Mouse (Mus musculus) liver, embryonic 16.5 days (tissue): ENCODE data around the gene Ptbp1. TPM values are rescaled to one million over a fixed set of nuclear protein-coding genes. Genes with fewer than 3 reads are reported as not detected.

Experiments
- ATAC-seq: fragments of 200-750 bp; cut with Nextera tagmentation; 2 replicates; pipeline ENCODE4 v1.8.0; 2017; ENCODE audit warnings: low read depth, mild to moderate bottlenecking, moderate number of reproducible peaks, moderate library complexity
- H3K27ac ChIP-seq: fragments of 300-500 bp; sonication (generic); 2 replicates; pipeline ENCODE4 v1.5.1; 2014; ENCODE audit warnings: mild to moderate bottlenecking, low read length
- H3K27me3 ChIP-seq: fragments of 300-500 bp; sonication (generic); 2 replicates; pipeline ENCODE4 v1.6.1; 2014; ENCODE audit warnings: low read depth, low read length, mixed read lengths; ENCODE audit not compliant: control insufficient read depth, insufficient read depth
- H3K36me3 ChIP-seq: fragments of 300-500 bp; sonication (generic); 2 replicates; pipeline ENCODE4 v1.6.1; 2014; ENCODE audit warnings: mild to moderate bottlenecking; ENCODE audit not compliant: control insufficient read depth, insufficient read depth
- H3K4me1 ChIP-seq: fragments of 300-500 bp; sonication (generic); 2 replicates; pipeline ENCODE4 v1.6.1; 2014; ENCODE audit warnings: low read depth, low read length, mixed read lengths; ENCODE audit not compliant: control insufficient read depth
- H3K4me2 ChIP-seq: fragments of 300-500 bp; sonication (generic); 2 replicates; pipeline ENCODE4 v1.6.1; 2014; ENCODE audit warnings: low read depth, low read length, mixed read lengths
- H3K4me3 ChIP-seq: fragments of 300-500 bp; sonication (generic); 2 replicates; pipeline ENCODE4 v1.5.1; 2014; ENCODE audit warnings: low read depth, mild to moderate bottlenecking, low read length
- H3K9ac ChIP-seq: fragments of 300-500 bp; sonication (generic); 2 replicates; pipeline ENCODE4 v1.6.1; 2014; ENCODE audit warnings: low read depth, low read length
- H3K9me3 ChIP-seq: fragments of 300-500 bp; sonication (generic); replicated peaks from 2 replicates; pipeline ENCODE4 v1.6.1; 2016; ENCODE audit warnings: low read length; ENCODE audit not compliant: control insufficient read depth
- WGBS: fragments of 180-500 bp; shearing (Covaris S2); extraction: QIAGEN DNeasy Blood & Tissue Kit; methylation state at CpG from one replicate; pipeline ENCODE4 v1.1.7; 2014; ENCODE audit not compliant: insufficient replicate concordance; 5-methylcytosine and 5-hydroxymethylcytosine counted together
- polyA plus RNA-seq: library from polyadenylated mRNA; unstranded; fragments of >200 nt; fragmentation: Nextera tagmentation; extraction: Ambion mirVana; gene quantifications from 2 replicates; pipeline ENCODE4 v1.2.1, GENCODE M21; 2015

Ptbp1 gene
- polyA plus RNA-seq, 1 experiment from 2014 or later, result 124 TPM

- Histone ChIP-seq H3K27me3 (no peaks in the 10 kb centered on the region), H3K9me3 (no peaks in the 10 kb centered on the region), H3K36me3 (peaks cover 60% of the 10 kb centered on the region), H3K27ac (no peak overlapping the region), H3K4me3 (no peak overlapping the region), H3K4me1 (peaks cover 31% of the 10 kb centered on the region), H3K4me2 (no peak overlapping the region), H3K9ac (no peak overlapping the region)
- ATAC-seq, result no peak
- 91% methylated on average over 11 of the region's 11 CpGs for WGBS
Measured at GRCm38 (mm10) chr10:79859116-79859515, 4.9 kb downstream of the Ptbp1 start.

GRCm38 (mm10) chr10:79860079-79860911 is 6.1 kb downstream of the Ptbp1 start:
- Histone ChIP-seq H3K27me3 (no peaks in the 10 kb centered on the region), H3K4me2 (no peak overlapping the region), H3K27ac (no peak overlapping the region), H3K36me3 (peaks cover 60% of the 10 kb centered on the region), H3K9me3 (no peaks in the 10 kb centered on the region), H3K4me1 (peaks cover 31% of the 10 kb centered on the region), H3K4me3 (no peak overlapping the region), H3K9ac (no peak overlapping the region)
- WGBS, result 93% methylated on average over 26 of the region's 26 CpGs
- ATAC-seq, result no peak

GRCm38 (mm10) chr10:79861230-79862048 is 7.2 kb downstream of the Ptbp1 start:
- Histone ChIP-seq H3K9me3 (no peaks in the 10 kb centered on the region), H3K4me2 (no peak overlapping the region), H3K4me3 (no peak overlapping the region), H3K27ac (no peak overlapping the region), H3K27me3 (no peaks in the 10 kb centered on the region), H3K4me1 (peaks cover 24% of the 10 kb centered on the region), H3K36me3 (peaks cover 57% of the 10 kb centered on the region), H3K9ac (no peak overlapping the region)
- no peak for ATAC-seq
- 84% methylated on average over 25 of the region's 25 CpGs for WGBS

GRCm38 (mm10) chr10:79862049-79862788 is 8.0 kb downstream of the Ptbp1 start:
- Histone ChIP-seq H3K4me1 (peaks cover 16% of the 10 kb centered on the region), H3K9me3 (no peaks in the 10 kb centered on the region), H3K4me3 (no peak overlapping the region), H3K27ac (no peak overlapping the region), H3K9ac (no peak overlapping the region), H3K27me3 (no peaks in the 10 kb centered on the region), H3K36me3 (peaks cover 51% of the 10 kb centered on the region), H3K4me2 (no peak overlapping the region)
- WGBS, result 89% methylated on average over 23 of the region's 23 CpGs
- no peak for ATAC-seq

GRCm38 (mm10) chr10:79862925-79863324 is 8.7 kb downstream of the Ptbp1 start:
- Histone ChIP-seq H3K36me3 (peaks cover 50% of the 10 kb centered on the region), H3K27ac (no peak overlapping the region), H3K4me2 (no peak overlapping the region), H3K9ac (no peak overlapping the region), H3K4me3 (no peak overlapping the region), H3K27me3 (no peaks in the 10 kb centered on the region), H3K4me1 (peaks cover 9% of the 10 kb centered on the region), H3K9me3 (no peaks in the 10 kb centered on the region)
- no peak for ATAC-seq
- WGBS, result 72% methylated on average over 10 of the region's 10 CpGs

- Histone ChIP-seq H3K4me1 (no peaks in the 10 kb centered on the region; the same call in none of the 2 replicates), H3K4me2 (no peak overlapping the region), H3K9ac (no peak overlapping the region), H3K36me3 (peaks cover 36% of the 10 kb centered on the region), H3K4me3 (no peak overlapping the region), H3K27ac (no peak overlapping the region), H3K9me3 (no peaks in the 10 kb centered on the region), H3K27me3 (no peaks in the 10 kb centered on the region)
- no peak for ATAC-seq
- 59% methylated on average over 10 of the region's 10 CpGs for WGBS
Measured at GRCm38 (mm10) chr10:79864351-79865188, 10.3 kb downstream of the Ptbp1 start.

GRCm38 (mm10) chr10:79865189-79865601 is 11.0 kb downstream of the Ptbp1 start:
- Histone ChIP-seq H3K9me3 (no peaks in the 10 kb centered on the region), H3K4me1 (no peaks in the 10 kb centered on the region; the same call in none of the 2 replicates), H3K36me3 (peaks cover 30% of the 10 kb centered on the region), H3K4me3 (no peak overlapping the region), H3K4me2 (no peak overlapping the region), H3K9ac (no peak overlapping the region), H3K27me3 (no peaks in the 10 kb centered on the region), H3K27ac (no peak overlapping the region)
- no peak for ATAC-seq
- WGBS, result 57% methylated on average over 12 of the region's 12 CpGs

- no peak overlapping the region for H3K27ac ChIP-seq
- no peaks in the 10 kb centered on the region for H3K9me3 ChIP-seq
- 62% methylated on average over 19 of the region's 19 CpGs for WGBS
- no peaks in the 10 kb centered on the region for H3K27me3 ChIP-seq
- H3K4me2 ChIP-seq, result no peak overlapping the region
- no peak overlapping the region for H3K4me3 ChIP-seq
- no peak overlapping the region for H3K9ac ChIP-seq
- peaks cover 24% of the 10 kb centered on the region for H3K36me3 ChIP-seq
- H3K4me1 ChIP-seq, result no peaks in the 10 kb centered on the region; the same call in none of the 2 replicates
- no peak for ATAC-seq
Measured at GRCm38 (mm10) chr10:79865801-79866295, 11.6 kb downstream of the Ptbp1 start.
